Mouse (Mus musculus): ENCODE data around the gene Stx3.

Stx3 gene

GRCm38 (mm10) chr19:11807822-11808221 is 11.4 kb downstream of the Stx3 start:
- no peak for DNase-seq (ENCODE audit: low spot score in 2 of 2)

GRCm38 (mm10) chr19:11807251-11807650 is 12.0 kb downstream of the Stx3 start:
- no peak for DNase-seq (ENCODE audit: low spot score in 2 of 2)

GRCm38 (mm10) chr19:11804423-11804822 is 14.8 kb downstream of the Stx3 start:
- no peak for DNase-seq (ENCODE audit: low spot score in 2 of 2)

- DNase-seq (ENCODE audit: low spot score in 2 of 2): no peak
Observed at GRCm38 (mm10) chr19:11800531-11801315, 18.5 kb downstream of the Stx3 start.

GRCm38 (mm10) chr19:11794447-11794846 is 24.8 kb downstream of the Stx3 start:
- no peak for DNase-seq (ENCODE audit: low spot score in 2 of 2)

GRCm38 (mm10) chr19:11793741-11794359 is 25.4 kb downstream of the Stx3 start:
- DNase-seq (ENCODE audit: low spot score in 2 of 2): no peak

GRCm38 (mm10) chr19:11791825-11792224 is 27.4 kb downstream of the Stx3 start:
- no peak for DNase-seq (ENCODE audit: low spot score in 2 of 2)

GRCm38 (mm10) chr19:11788876-11789275 is 30.3 kb downstream of the Stx3 start:
- DNase-seq (ENCODE audit: low spot score in 2 of 2): no peak

GRCm38 (mm10) chr19:11787826-11788225 is 31.4 kb downstream of the Stx3 start:
- DNase-seq (ENCODE audit: low spot score in 2 of 2): no peak

- no peak for DNase-seq (ENCODE audit: low spot score in 2 of 2)
Observed at GRCm38 (mm10) chr19:11785409-11786154, 33.6 kb downstream of the Stx3 start.

GRCm38 (mm10) chr19:11777191-11777865 is 41.9 kb downstream of the Stx3 start:
- DNase-seq (ENCODE audit: low spot score in 2 of 2): peak; percentile 79 to 82

GRCm38 (mm10) chr19:11770205-11770892 is 48.9 kb downstream of the Stx3 start, which contains the start of gene Mrpl16:
TSS of gene Mrpl16 (plus strand) at chr19:11770391.
- DNase-seq (ENCODE audit: low spot score in 2 of 2): peak; percentile 90 to 91

GRCm38 (mm10) chr19:11769257-11769920 is 49.8 kb downstream of the Stx3 start:
- no peak for DNase-seq (ENCODE audit: low spot score in 2 of 2)

- peak in 1 of 2 experiments; percentile 20 for DNase-seq (ENCODE audit: low spot score in 2 of 2)
Observed at GRCm38 (mm10) chr19:11768163-11768562, 51.0 kb downstream of the Stx3 start.

GRCm38 (mm10) chr19:11766413-11766812 is 52.8 kb downstream of the Stx3 start:
- no peak for DNase-seq (ENCODE audit: low spot score in 2 of 2)

- DNase-seq (ENCODE audit: low spot score in 2 of 2): no peak
Observed at GRCm38 (mm10) chr19:11765059-11765458, 54.1 kb downstream of the Stx3 start.

- DNase-seq (ENCODE audit: low spot score in 2 of 2): no peak
Observed at GRCm38 (mm10) chr19:11747298-11747697, 71.9 kb downstream of the Stx3 start, which contains the start of gene Gif. TSS of gene Gif (plus strand) at chr19:11747554.

GRCm38 (mm10) chr19:11745680-11746079 is 73.5 kb downstream of the Stx3 start:
- no peak for DNase-seq (ENCODE audit: low spot score in 2 of 2)

GRCm38 (mm10) chr19:11736455-11736854 is 82.7 kb downstream of the Stx3 start:
- DNase-seq (ENCODE audit: low spot score in 2 of 2): no peak

GRCm38 (mm10) chr19:11730278-11730677 is 88.9 kb downstream of the Stx3 start:
- DNase-seq (ENCODE audit: low spot score in 2 of 2): no peak

GRCm38 (mm10) chr19:11727304-11727703 is 91.9 kb downstream of the Stx3 start:
- no peak for DNase-seq (ENCODE audit: low spot score in 2 of 2)
